Mouse (Mus musculus) spleen, postnatal 4 days (tissue): ENCODE measurements at regions not wholly inside any gene's neighbourhood (a gene's known extent, or its start where the extent isn't known, plus 50 kb on each side); places are given as distances from the start of the nearest gene placed in this dataset.
"Not testable (repeated sequence)": the region's sequence is repeated elsewhere in the genome, so short reads cannot be mapped to it uniquely, and the experiment has no call there.

Experiments used
- DNase-seq, 2 experiments: peaks; one replicate each; pipeline ENCODE4 v3.0.0; 2022; ENCODE audit warnings: low spot score in 2 of 2

DNA sequence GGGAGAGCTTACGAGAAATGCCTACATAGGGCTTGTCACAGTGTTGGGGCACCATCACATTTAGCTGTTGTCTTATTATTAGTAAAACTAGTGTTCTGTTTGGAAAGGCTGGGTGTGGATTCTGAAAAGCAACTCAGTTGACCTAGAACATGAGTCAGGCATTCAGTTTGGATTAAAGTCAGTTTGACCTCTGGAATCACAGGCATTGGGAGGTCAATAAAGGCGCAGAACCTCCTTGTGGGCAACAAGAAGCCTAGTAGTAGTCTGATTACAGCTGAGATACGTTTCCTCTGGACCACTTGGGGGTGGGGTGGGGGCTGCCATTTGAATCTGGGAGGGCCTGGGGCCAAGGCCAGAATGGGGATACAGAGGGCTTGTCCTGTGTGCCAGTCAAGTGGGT lies 52.1 kb upstream of the Map3k1 start:
- no peak for DNase-seq

GRCm38 (mm10) chr13:111862316-111862715 lies 53.5 kb upstream of the Map3k1 start:
- no peak for DNase-seq

DNA sequence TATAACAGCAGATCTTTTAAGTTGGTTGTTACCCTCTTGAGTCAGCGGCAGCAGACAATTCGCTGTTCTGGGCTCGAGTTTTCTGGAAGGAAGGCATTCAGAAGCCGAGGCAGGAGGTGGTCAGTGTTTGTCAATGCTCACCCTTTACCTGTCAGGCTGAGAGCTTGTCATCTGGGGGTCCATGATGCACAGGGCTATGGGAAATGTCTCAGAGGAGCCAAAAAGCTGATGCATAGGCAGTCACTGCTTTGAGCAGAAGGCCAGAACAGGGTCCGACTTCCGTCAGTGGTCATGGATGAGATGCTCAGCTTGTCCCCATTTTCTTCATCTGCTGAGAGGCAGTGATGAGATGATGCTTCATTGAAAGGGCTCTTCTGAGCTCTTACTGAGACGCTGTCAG lies 57.2 kb upstream of the Map3k1 start:
- no peak for DNase-seq

DNA sequence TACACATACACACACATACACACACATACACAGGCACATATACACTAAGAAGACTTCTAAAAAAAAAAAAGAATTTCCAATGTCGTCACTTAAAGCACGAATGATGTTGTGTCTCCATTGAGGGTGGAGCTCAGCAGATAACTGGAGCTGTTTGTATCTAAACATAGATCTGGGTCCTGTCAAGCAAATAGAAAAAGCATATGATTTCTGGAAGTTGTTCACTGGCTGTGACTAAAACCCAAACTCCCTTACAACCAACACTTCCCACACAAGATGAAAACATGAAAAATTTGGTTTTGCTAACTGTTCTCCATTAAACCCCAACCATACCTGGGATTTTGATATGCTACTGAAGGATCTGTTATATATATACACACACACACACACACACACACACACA lies 58.5 kb upstream of the Map3k1 start:
- no peak for DNase-seq

DNA sequence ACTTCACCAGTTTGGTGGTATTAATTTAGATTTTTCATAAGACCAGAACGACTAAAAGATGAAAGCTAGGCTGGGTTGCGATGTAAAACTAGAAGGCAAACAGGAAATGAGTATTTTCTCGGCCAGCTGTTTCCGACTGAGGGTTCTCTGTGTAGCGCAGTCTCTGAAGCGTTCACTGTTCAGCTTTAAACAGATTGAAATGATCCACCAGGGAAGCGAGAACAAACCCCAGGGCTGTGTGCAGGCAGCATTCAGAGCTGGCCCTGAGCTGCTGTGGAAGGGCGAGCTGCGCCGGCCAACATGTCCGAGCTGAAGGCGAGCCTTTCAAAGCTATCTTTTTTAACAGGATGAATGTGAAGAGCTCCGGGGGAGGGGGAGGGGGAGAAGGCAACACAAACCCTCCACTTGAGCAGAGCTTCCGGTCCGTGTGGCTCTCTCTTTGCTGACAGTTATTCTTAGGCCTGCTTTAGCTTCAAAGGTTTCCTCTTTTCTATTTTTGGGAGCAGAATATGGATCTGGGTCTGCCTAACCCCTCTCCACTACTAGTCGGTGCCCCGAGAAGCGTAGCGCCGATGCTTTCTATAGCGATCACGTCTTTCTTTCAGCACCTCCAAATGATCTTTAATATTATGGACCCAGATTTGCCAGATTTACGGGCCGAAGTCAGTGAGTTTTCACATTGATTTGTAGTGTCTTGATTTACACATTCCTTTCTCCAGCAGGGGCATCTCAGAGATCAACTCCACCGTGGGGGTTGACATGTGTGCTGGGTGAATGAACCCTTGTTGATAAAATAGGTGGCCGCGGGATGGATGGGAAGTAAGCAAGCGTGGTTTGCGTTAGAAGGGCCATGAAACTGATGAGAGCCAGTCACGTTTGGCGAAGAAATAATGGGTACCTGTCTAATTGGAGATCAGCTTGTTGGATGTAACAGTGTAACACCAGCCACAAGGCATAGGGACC lies 59.3 kb upstream of the Map3k1 start:
- DNase-seq, result peak; percentile 51 to 76

DNA sequence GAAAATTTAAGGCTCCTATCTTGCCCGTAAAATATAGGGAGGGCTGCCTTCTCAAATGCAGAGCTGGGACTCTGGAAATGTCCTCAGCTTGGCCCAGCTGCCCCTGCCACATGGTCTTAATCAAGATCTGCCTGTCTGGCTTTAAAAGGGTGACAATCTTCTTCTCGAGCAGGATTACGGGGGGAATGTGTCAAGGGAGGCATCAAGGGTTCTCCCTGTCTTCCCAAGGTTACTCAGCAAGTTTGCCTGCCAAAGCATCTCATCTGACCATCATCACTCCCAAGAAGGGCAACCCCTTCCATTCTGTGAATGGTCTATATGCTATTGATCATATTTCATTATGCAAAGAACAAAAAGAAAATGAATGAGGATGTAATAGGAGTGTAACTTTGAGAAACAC lies 60.2 kb upstream of the Map3k1 start:
- no peak for DNase-seq

GRCm38 (mm10) chr13:111869771-111870437 lies 61.1 kb upstream of the Map3k1 start:
- DNase-seq, result no peak

- DNase-seq, result no peak
Measured at GRCm38 (mm10) chr13:111870505-111870904, 61.7 kb upstream of the Map3k1 start.

- DNase-seq, result no peak
Measured at GRCm38 (mm10) chr13:111871672-111872410, 63.0 kb upstream of the Map3k1 start.

GRCm38 (mm10) chr13:111874330-111874729 lies 65.5 kb upstream of the Map3k1 start:
- no peak for DNase-seq

GRCm38 (mm10) chr13:111876404-111876803 lies 67.6 kb upstream of the Map3k1 start:
- no peak for DNase-seq

DNA sequence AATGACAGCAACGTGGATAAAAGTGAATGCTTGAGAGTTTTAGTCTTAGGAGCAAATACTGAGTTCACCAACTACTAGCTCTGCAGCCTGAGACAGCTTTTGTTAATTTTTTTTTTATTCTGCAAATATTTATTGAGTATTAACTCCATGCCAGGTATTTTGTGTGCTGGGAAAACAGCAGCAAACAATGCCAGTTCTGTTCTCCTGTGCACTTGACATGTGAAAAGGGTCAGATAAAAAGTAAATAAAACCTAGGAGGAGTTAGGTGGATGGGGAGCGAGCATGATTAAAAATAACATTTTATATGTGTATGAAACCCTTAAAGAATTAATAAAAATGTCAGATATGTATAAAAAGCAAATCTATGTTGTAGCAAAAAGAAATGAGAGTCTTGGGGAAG lies 68.1 kb upstream of the Map3k1 start:
- no peak for DNase-seq

GRCm38 (mm10) chr13:111883768-111884566 lies 75.2 kb upstream of the Map3k1 start:
- not testable (repeated sequence) for DNase-seq

DNA sequence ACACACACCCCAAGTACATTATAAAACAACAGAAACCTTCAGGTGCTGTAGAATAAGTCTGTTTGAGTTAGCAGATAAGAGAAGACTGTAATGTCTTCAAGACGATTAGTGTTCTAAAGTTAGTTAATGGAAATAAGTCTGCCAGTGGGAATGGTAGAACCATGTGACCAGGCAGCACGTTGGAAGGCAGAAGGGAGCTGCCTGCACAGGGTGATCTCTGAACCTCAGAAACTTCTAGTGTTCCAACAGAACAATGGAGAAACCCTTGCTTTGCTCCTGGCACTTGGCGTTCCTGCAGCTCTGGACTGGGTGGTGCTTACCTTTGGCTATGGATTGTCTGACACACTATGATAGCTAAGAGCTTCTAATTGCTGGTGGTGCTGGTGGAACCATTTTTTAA lies 82.0 kb upstream of the Map3k1 start:
- DNase-seq, result no peak

DNA sequence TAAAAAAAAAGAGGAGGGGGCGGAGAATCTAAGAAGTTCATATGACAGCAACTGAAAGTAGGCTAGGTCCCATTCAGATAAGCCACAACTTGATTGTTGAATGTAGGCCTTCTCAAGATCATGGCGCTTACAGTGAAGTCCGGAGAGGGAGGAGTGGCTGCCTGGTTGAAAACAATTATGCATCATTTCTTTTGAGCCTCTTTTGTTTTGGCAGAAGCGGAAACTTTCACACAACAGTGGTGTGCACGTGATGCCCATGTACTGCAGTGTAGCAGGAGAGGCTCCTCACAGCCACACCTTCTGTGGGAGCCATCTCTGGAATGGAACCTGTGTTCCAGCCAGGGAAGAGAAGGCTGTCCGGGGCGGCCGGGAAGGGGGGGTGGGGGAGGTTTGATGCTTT lies 83.3 kb upstream of the Map3k1 start:
- DNase-seq, result peak in 1 of 2 experiments; percentile 11

GRCm38 (mm10) chr13:111893221-111893713 lies 84.5 kb upstream of the Map3k1 start:
- peak in 1 of 2 experiments; percentile 16 for DNase-seq

DNA sequence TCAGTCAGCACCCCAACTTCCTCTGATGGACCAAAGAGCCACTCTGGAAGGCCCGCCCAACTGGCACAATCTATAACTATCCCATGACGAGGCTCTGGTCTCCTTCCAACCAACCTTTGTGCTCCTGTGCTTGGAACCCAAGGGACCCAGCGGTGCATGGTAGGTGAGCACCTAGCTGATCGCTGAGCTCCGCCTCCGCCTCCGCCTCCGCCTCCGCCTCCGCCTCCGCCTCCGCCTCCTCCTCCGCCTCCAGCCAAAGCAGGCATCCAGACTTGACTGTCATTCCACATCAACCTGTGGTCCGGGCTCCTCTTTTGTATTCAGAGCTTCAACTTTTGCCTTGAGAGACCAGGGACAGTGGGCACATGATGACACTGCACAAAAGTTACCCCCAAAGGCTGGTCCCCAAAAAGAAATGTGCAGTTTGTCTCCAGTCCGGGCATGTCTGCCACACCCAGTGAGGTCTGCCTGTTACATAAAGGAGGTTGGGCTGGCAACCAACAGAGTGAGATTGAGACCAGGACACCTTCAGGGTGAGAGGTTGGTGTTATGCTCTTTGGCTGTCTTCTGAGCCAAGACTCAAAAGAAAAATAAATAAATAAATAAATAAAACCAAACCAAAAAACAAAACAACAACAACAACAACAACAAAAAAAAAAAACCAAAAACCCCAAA lies 86.1 kb upstream of the Map3k1 start:
- peak; percentile 72 to 83 for DNase-seq

DNA sequence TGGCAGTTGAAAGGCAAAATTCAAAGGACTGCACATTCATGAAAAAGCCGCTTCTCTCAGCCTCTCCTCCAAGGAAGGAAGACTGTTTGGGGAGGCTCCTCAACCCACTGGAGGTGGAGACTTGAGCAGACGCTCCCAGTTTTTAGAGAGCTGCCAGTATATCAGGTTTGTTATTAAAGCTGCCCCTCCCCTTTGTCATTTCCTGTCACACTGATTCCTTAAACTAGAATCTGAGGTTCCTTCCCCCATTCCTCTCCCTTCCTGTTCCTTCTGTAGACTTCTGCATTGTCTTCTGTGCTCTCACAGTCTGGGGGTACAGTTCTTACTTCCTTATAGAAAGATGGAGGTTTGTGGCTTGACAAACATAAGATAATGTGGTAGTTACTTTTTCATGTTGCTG lies 87.5 kb upstream of the Map3k1 start:
- DNase-seq, result no peak

DNA sequence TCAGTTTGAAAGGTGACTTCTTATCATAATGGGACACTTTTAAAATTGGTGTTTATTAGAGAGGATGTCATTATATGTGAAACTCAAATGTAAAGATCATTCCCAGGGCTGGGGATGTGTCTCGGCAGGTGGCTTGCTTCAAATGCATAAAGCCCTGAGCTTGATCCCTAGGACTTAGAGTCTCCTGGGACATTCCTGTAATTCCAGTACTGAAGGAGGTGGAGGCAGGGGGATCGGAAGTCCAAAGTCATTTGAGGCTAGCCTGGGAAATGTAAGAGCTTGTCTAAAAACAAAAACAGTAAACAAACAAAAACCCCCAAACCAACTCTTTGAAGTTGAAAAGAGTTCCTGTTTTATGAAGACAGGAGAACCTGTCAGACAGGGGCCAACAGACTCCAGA lies 94.6 kb upstream of the Map3k1 start:
- DNase-seq, result no peak

DNA sequence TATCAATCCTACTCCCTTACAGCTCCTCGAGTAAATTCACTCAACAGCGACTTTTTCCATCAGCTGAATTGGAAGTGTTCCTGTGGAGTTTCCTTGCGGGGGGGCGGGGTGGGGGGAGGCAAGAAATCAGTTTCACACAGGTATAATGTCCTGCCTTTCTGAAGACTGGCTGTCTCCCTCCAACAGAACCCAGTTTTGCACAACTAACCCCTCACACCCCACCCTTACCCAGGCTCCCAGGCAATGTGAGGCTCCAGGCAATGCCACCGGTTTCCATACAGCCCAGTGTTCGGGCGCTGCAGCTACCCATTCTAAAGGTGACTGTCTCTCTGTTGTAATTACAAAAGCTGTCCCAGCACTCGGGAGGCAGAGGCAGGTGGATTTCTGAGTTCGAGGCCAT lies 95.1 kb upstream of the Map3k1 start:
- no peak for DNase-seq
